In genomic region chr1:131116430-131117011, GRCm38 (mm10) we compare ENCODE assay signal across 9 mouse cellular contexts. TPM values are rescaled to one million over a fixed set of nuclear protein-coding genes. Genes with fewer than 3 reads are reported as not detected.
DNase-seq lines count a peak whose midpoint lies in the region; ATAC-seq and TF ChIP-seq lines count a peak whose summit lies in the region.
"Had no signal": no experiment of that assay in that cellular context is flagged by ENCODE, and none has a peak within 500 bp of the region (broad histone marks: within the 10 kb centered on the region; RNA-seq: fewer than 3 reads in every experiment).

No protein-coding gene starts in this region.

- DNase-seq in MEL (ENCODE audit: low read depth, low spot score) (peak; percentile 34), adipocyte (ENCODE audit: low spot score) (no peak)
- DNase-seq in left cerebral cortex, adult 8-10 months (ENCODE audit: low spot score in 2 of 2) = peak; percentile 53 to 84
- peak; percentile 44 for DNase-seq in right cerebral cortex, postnatal 4 days
- DNase-seq in urinary bladder, postnatal 36 days (ENCODE audit: low spot score in 2 of 2) = no peak
- no peak for DNase-seq in thymus, adult 2 months

- TF ChIP-seq POLR2A in MEL (IDR thresholded peaks at IDR 0.05; ENCODE audit: control insufficient read depth in 1 of 2, insufficient read depth in 1 of 2, low read depth in 1 of 2, low read length in 2 of 2, poor library complexity in 1 of 2) = no peak
- no peak for TF ChIP-seq POLR2A in thymus, adult 2 months (IDR thresholded peaks at IDR 0.05; ENCODE audit: control insufficient read depth, extremely low read depth, insufficient read depth, low read length, poor library complexity)

- H3K4me3 ChIP-seq in MEL (ENCODE audit: control insufficient read depth in 1 of 2, insufficient read depth in 1 of 2, low read depth in 2 of 2, low read length in 2 of 2) = no peak overlapping the region
- no peak overlapping the region for H3K4me3 ChIP-seq in heart, embryonic 15.5 days
- no peak overlapping the region for H3K4me3 ChIP-seq in thymus, adult 2 months (ENCODE audit: control insufficient read depth, insufficient read depth, low read length)
- H3K4me3 ChIP-seq: limb, embryonic 13.5 days had no signal

- H3K27ac ChIP-seq in MEL (ENCODE audit: control insufficient read depth, low read depth, low read length) = no peak overlapping the region
- H3K27ac ChIP-seq in heart, embryonic 15.5 days = peak overlapping the region; percentile 96
- no peak overlapping the region for H3K27ac ChIP-seq in thymus, adult 2 months (ENCODE audit: control insufficient read depth, insufficient read depth, low read length)
- H3K27ac ChIP-seq: limb, embryonic 13.5 days had no signal

- TF ChIP-seq EP300 in MEL (IDR thresholded peaks at IDR 0.05; ENCODE audit: low read depth in 1 of 2, low read length in 2 of 2) = no peak

- no peak for TF ChIP-seq CTCF in MEL (IDR thresholded peaks at IDR 0.05 in 2 of 3, conservative IDR thresholded peaks at IDR 0.05 in 1 of 3; ENCODE audit: control insufficient read depth in 1 of 3, insufficient read depth in 1 of 3, low read depth in 2 of 3, low read length in 3 of 3, poor library complexity in 1 of 3, severe bottlenecking in 1 of 3)
- TF ChIP-seq CTCF in thymus, adult 2 months (IDR thresholded peaks at IDR 0.05; ENCODE audit: borderline replicate concordance, control insufficient read depth, extremely low read depth, insufficient read depth, low read length, poor library complexity) = no peak

- H3K27me3 ChIP-seq in MEL (ENCODE audit: control insufficient read depth in 1 of 2, insufficient read depth in 2 of 2, low read length in 2 of 2) = peaks cover 0 to 2% of the 10 kb centered on the region in 2 experiments; a peak in 2 of 4 replicates
- no peaks in the 10 kb centered on the region for H3K27me3 ChIP-seq in heart, embryonic 15.5 days
- no peaks in the 10 kb centered on the region for H3K27me3 ChIP-seq in thymus, adult 2 months (ENCODE audit: control insufficient read depth, insufficient read depth, low read length)

- peaks cover 2 to 9% of the 10 kb centered on the region in 2 experiments; a peak in 3 of 4 replicates for H3K4me1 ChIP-seq in MEL (ENCODE audit: control insufficient read depth in 1 of 2, insufficient read depth in 2 of 2, low read length in 2 of 2)
- peaks cover 59% of the 10 kb centered on the region for H3K4me1 ChIP-seq in heart, embryonic 15.5 days (replicated peaks)
- no peaks in the 10 kb centered on the region for H3K4me1 ChIP-seq in thymus, adult 2 months (replicated peaks; ENCODE audit: control insufficient read depth, insufficient read depth, low read length)

- 0 out of 2 replicates have a peak, but pooled peaks have one; percentile 19 for ATAC-seq in common myeloid progenitor, adult 5-6 weeks (replicated peaks; ENCODE audit: low read depth, poor library complexity, severe bottlenecking)
- peak; percentile 71 for ATAC-seq in heart, embryonic 15.5 days (replicated peaks; ENCODE audit: insufficient number of reproducible peaks, insufficient read depth, low FRiP score, low read depth)

- WGBS in heart, embryonic 15.5 days = 24% methylated on average over 13 of the region's 13 CpGs
- WGBS in thymus, adult 2 months = 34% methylated on average over 13 of the region's 13 CpGs

- no peak overlapping the region for H3K9ac ChIP-seq in MEL (ENCODE audit: control insufficient read depth, low read depth, low read length, poor library complexity, severe bottlenecking)
- peak overlapping the region; percentile 1; the same call in 1 of the 2 replicates for H3K9ac ChIP-seq in heart, embryonic 15.5 days
- H3K9ac ChIP-seq: limb, embryonic 13.5 days had no signal

- H3K36me3 ChIP-seq in MEL (ENCODE audit: control insufficient read depth in 1 of 2, insufficient read depth in 2 of 2, low read length in 2 of 2) = peaks cover 0 to 7% of the 10 kb centered on the region in 2 experiments; a peak in 2 of 4 replicates
- no peaks in the 10 kb centered on the region for H3K36me3 ChIP-seq in heart, embryonic 15.5 days
- H3K36me3 ChIP-seq in thymus, adult 2 months (ENCODE audit: control insufficient read depth, insufficient read depth, low read length) = no peaks in the 10 kb centered on the region
- H3K36me3 ChIP-seq: limb, embryonic 13.5 days had no signal

- no peaks in the 10 kb centered on the region for H3K9me3 ChIP-seq in MEL (replicated peaks; ENCODE audit: insufficient read depth, low read length)
- H3K9me3 ChIP-seq in heart, embryonic 15.5 days (replicated peaks) = no peaks in the 10 kb centered on the region
- H3K9me3 ChIP-seq: limb, embryonic 13.5 days had no signal

- no peak; the same call in 1 of the 2 replicates for TF ChIP-seq RAD21 in MEL (IDR thresholded peaks at IDR 0.05; ENCODE audit: low read depth, low read length)

- no peaks in the 10 kb centered on the region for H3K79me2 ChIP-seq in MEL (ENCODE audit: control insufficient read depth, insufficient read depth, low read length, poor library complexity)

- peak overlapping the region; percentile 42 for H3K4me2 ChIP-seq in heart, embryonic 15.5 days
- H3K4me2 ChIP-seq: limb, embryonic 13.5 days had no signal

TF ChIP-seq in MEL, 35 proteins besides CTCF, POLR2A, EP300 and RAD21:
- TF ChIP-seq SMC3 (IDR thresholded peaks at IDR 0.05; ENCODE audit: low read depth, low read length) (peak; percentile 12; the same call in 1 of the 2 replicates), USF2 (IDR thresholded peaks at IDR 0.05; ENCODE audit: borderline replicate concordance in 1 of 2, insufficient read depth in 1 of 2, low read depth in 1 of 2, low read length in 2 of 2) (no peak)
TF ChIP-seq in MEL: peak in this region for 1.

RNA-seq across cellular contexts. Expression of gene Mapkapk2, which starts 18.9 kb away (rescaled TPM):
- 51.7 and 53.2 TPM in 2 replicates for total RNA-seq in MEL (2012; rRNA removed)
- polyA plus RNA-seq in MEL (2012; ENCODE audit: insufficient read depth in 1 of 2, insufficient read length in 2 of 2, low read depth in 1 of 2, low replicate concordance in 2 of 2, missing spikeins in 1 of 2) = 10 to 100 TPM in 1 of 2 experiments, not detected in 1; 85.4 TPM
- total RNA-seq in common myeloid progenitor, adult 5-6 weeks (2017) = 124 and 128 TPM in 2 replicates
- polyA plus RNA-seq in heart, embryonic 15.5 days (2015; fragmentation: Nextera tagmentation; extraction: Ambion mirVana) = 57.5 and 69.4 TPM in 2 replicates
- total RNA-seq in left cerebral cortex, adult 8-10 months (2022) = 10 to 100 TPM; 28.3 to 33.7 (median 31.7) TPM
- polyA plus RNA-seq in thymus, adult 2 months (2012; rRNA removed) = 67.2 and 69.6 TPM in 2 replicates

RNA-seq across cellular contexts. Expression of gene Dyrk3, which starts 21.6 kb away (rescaled TPM):
- 7.9 and 8.6 TPM in 2 replicates for total RNA-seq in MEL (2012; rRNA removed)
- 10 to 100 TPM in 1 of 2 experiments, not detected in 1; 11.8 TPM for polyA plus RNA-seq in MEL (2012; ENCODE audit: insufficient read depth in 1 of 2, insufficient read length in 2 of 2, low read depth in 1 of 2, low replicate concordance in 2 of 2, missing spikeins in 1 of 2)
- total RNA-seq in common myeloid progenitor, adult 5-6 weeks (2017) = 10.3 and 11.4 TPM in 2 replicates
- polyA plus RNA-seq in heart, embryonic 15.5 days (2015; fragmentation: Nextera tagmentation; extraction: Ambion mirVana) = 1.7 and 2.5 TPM in 2 replicates
- 10 to 100 TPM in 2 of 4 experiments, 1 to 10 TPM in 2; 7.8 to 11.0 (median 9.7) TPM for total RNA-seq in left cerebral cortex, adult 8-10 months (2022)
- 0.78 and 0.98 TPM in 2 replicates for polyA plus RNA-seq in thymus, adult 2 months (2012; rRNA removed)

RNA-seq across cellular contexts. Expression of gene Eif2d, which starts 36.5 kb away (rescaled TPM):
- 29.3 and 31.0 TPM in 2 replicates for total RNA-seq in MEL (2012; rRNA removed)
- polyA plus RNA-seq in MEL (2012; ENCODE audit: insufficient read depth in 1 of 2, insufficient read length in 2 of 2, low read depth in 1 of 2, low replicate concordance in 2 of 2, missing spikeins in 1 of 2) = 10 to 100 TPM in 1 of 2 experiments, not detected in 1; 43.6 TPM
- 28.7 and 32.8 TPM in 2 replicates for total RNA-seq in common myeloid progenitor, adult 5-6 weeks (2017)
- polyA plus RNA-seq in heart, embryonic 15.5 days (2015; fragmentation: Nextera tagmentation; extraction: Ambion mirVana) = 41.2 and 47.9 TPM in 2 replicates
- 10 to 100 TPM; 33.1 to 38.1 (median 34.4) TPM for total RNA-seq in left cerebral cortex, adult 8-10 months (2022)
- 41.3 and 41.9 TPM in 2 replicates for polyA plus RNA-seq in thymus, adult 2 months (2012; rRNA removed)

Comparison
In these comparisons a context has a peak if more than half of its experiments do, and no peak if none do; other contexts are left out.
1. DNase-seq: peak in MEL (single experiment), left cerebral cortex, adult 8-10 months (2 of 2) and right cerebral cortex, postnatal 4 days (single experiment); none in urinary bladder, postnatal 36 days (0 of 2), adipocyte (single experiment) and thymus, adult 2 months (single experiment).